Mouse (Mus musculus) midbrain, embryonic 11.5 days (tissue): ENCODE measurements around the gene Dusp1. TPM values are rescaled to one million over a fixed set of nuclear protein-coding genes. Genes with fewer than 3 reads are reported as not detected.

Experiments used
- ATAC-seq: fragments of 200-750 bp; cut with Nextera tagmentation; 2 replicates; pipeline ENCODE4 v1.8.0; 2017; ENCODE audit warnings: moderate TSS enrichment, moderate library complexity; ENCODE audit not compliant: low FRiP score
- DNase-seq: peaks from one replicate; pipeline ENCODE4 v3.0.0; 2015; ENCODE audit warnings: low spot score; ENCODE audit errors: missing footprints
- H3K27ac ChIP-seq: fragments of 300-500 bp; sonication (generic); 2 replicates; pipeline ENCODE4 v1.5.1; 2014; ENCODE audit warnings: low read depth, low read length
- H3K27me3 ChIP-seq: fragments of 300-500 bp; sonication (generic); 2 replicates; pipeline ENCODE4 v1.6.1; 2014; ENCODE audit warnings: mild to moderate bottlenecking, low read length, moderate library complexity, mixed read lengths; ENCODE audit not compliant: control insufficient read depth, insufficient read depth
- H3K36me3 ChIP-seq: fragments of 300-500 bp; sonication (generic); 2 replicates; pipeline ENCODE4 v1.6.1; 2014; ENCODE audit warnings: mild to moderate bottlenecking, low read length, moderate library complexity, mixed read lengths; ENCODE audit not compliant: control insufficient read depth, insufficient read depth
- H3K4me1 ChIP-seq: fragments of 300-500 bp; sonication (generic); 2 replicates; pipeline ENCODE4 v1.6.1; 2014; ENCODE audit warnings: low read length; ENCODE audit not compliant: control insufficient read depth, insufficient read depth
- H3K4me2 ChIP-seq: fragments of 300-500 bp; sonication (generic); 2 replicates; pipeline ENCODE4 v1.6.1; 2014; ENCODE audit warnings: mild to moderate bottlenecking, moderate library complexity
- H3K4me3 ChIP-seq: fragments of 300-500 bp; sonication (generic); 2 replicates; pipeline ENCODE4 v1.5.1; 2014; ENCODE audit warnings: low read depth, low read length
- H3K9ac ChIP-seq: fragments of 300-500 bp; sonication (generic); 2 replicates; pipeline ENCODE4 v1.6.1; 2014; ENCODE audit warnings: low read length
- H3K9me3 ChIP-seq: fragments of 300-500 bp; sonication (generic); 2 replicates; pipeline ENCODE4 v1.6.1; 2016; ENCODE audit warnings: low read length; ENCODE audit not compliant: control insufficient read depth
- WGBS: fragments of 180-500 bp; shearing (Covaris S2); extraction: QIAGEN DNeasy Blood & Tissue Kit; methylation state at CpG from one replicate; pipeline ENCODE4 v1.1.7; 2014; 5-methylcytosine and 5-hydroxymethylcytosine counted together
- polyA plus RNA-seq: library from polyadenylated mRNA; unstranded; fragments of >200 nt; fragmentation: Nextera tagmentation; extraction: Ambion mirVana; gene quantifications from 2 replicates; pipeline ENCODE4 v1.2.1, GENCODE M21; 2014

The Dusp1 gene
- polyA plus RNA-seq, 1 experiment from 2014 or later = 30.2 TPM

DNA sequence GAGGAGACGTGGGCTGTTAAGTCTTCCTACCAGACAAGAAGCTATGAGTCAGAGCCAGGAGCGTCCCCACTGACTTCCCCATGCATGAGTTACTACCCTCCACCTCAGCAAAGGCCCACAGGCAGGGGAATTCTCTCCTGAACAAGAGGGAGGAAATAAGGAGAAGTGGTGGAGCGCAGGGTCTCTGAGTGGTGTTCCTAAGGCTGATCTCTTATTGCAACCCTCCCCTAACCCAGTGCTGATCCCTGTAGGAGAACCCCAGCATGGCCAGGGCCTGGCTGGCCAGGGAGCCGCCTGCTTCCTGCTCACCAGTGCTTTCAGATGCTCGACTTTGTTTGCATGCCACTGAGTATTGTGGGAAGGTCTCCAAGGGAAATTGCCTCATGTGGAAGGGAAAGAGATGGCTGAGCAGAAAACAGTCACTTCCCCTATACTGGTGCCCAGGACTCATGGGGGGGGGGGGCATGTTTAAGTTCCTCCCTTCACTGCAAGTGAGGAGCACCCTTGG, 64.5 kb downstream of the Dusp1 start:
- no peak for ATAC-seq
- no peak overlapping the region for H3K9ac ChIP-seq
- H3K27ac ChIP-seq = no peak overlapping the region

GRCm38 (mm10) chr17:26494642-26495468, 67.1 kb downstream of the Dusp1 start:
- Histone ChIP-seq H3K36me3 (no peaks in the 10 kb centered on the region), H3K9me3 (peaks cover 8% of the 10 kb centered on the region; the same call in 1 of the 2 replicates), H3K27ac (no peak overlapping the region), H3K27me3 (no peaks in the 10 kb centered on the region), H3K4me2 (no peak overlapping the region), H3K4me1 (no peaks in the 10 kb centered on the region), H3K9ac (no peak overlapping the region), H3K4me3 (no peak overlapping the region)
- DNase-seq = no peak
- no peak for ATAC-seq
- WGBS = 83% methylated on average over 4 of the region's 4 CpGs

More for the DNA sequence above, 64.5 kb downstream of the Dusp1 start:
- Histone ChIP-seq H3K4me1 (peaks cover 4% of the 10 kb centered on the region), H3K4me3 (no peak overlapping the region), H3K4me2 (no peak overlapping the region), H3K9me3 (peaks cover 5% of the 10 kb centered on the region; the same call in 1 of the 2 replicates), H3K36me3 (no peaks in the 10 kb centered on the region), H3K27me3 (no peaks in the 10 kb centered on the region)
- 73% methylated on average over 5 of the region's 5 CpGs for WGBS
- DNase-seq = peak; percentile 41

- no peak overlapping the region for H3K4me2 ChIP-seq
- H3K36me3 ChIP-seq = no peaks in the 10 kb centered on the region
- no peak overlapping the region for H3K27ac ChIP-seq
- no peak for ATAC-seq
- no peak overlapping the region for H3K9ac ChIP-seq
- H3K4me3 ChIP-seq = no peak overlapping the region
- H3K27me3 ChIP-seq = no peaks in the 10 kb centered on the region
- H3K4me1 ChIP-seq = no peaks in the 10 kb centered on the region
- 88% methylated on average over 3 of the region's 3 CpGs for WGBS
- no peak for DNase-seq
- H3K9me3 ChIP-seq = peaks cover 8% of the 10 kb centered on the region; the same call in 1 of the 2 replicates
These were observed 69.7 kb downstream of the Dusp1 start for GRCm38 (mm10) chr17:26492246-26492645.

- Histone ChIP-seq H3K36me3 (no peaks in the 10 kb centered on the region), H3K27ac (no peak overlapping the region), H3K9ac (no peak overlapping the region), H3K4me2 (no peak overlapping the region), H3K9me3 (peaks cover 8% of the 10 kb centered on the region; the same call in 1 of the 2 replicates), H3K27me3 (no peaks in the 10 kb centered on the region), H3K4me1 (no peaks in the 10 kb centered on the region), H3K4me3 (no peak overlapping the region)
- no peak for DNase-seq
- no peak for ATAC-seq
- 80% methylated on average over 2 of the region's 2 CpGs for WGBS
These were observed 71.0 kb downstream of the Dusp1 start for GRCm38 (mm10) chr17:26490910-26491309.

DNA sequence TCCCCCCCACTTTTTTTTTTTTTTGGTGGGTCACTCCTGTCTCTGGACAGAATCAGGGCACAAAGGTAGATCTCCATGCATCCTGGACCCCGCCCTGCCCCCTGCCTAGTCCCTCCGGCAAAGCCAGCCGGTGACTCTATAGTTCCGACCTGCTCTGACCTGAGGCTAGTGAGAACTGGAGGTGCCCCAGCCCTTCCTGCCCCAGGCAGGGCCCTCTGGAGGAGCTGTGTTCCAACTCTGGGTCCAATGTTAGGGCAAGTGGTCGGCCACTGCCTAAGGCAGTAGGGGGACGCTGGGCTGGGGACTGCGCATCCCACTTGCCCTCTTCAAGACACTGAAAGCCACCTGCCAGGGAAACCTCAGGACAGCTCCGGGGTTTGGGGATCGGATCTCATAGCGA, 71.9 kb downstream of the Dusp1 start:
- H3K4me1 ChIP-seq = no peaks in the 10 kb centered on the region
- ATAC-seq (no peak), DNase-seq (no peak)
- no peak overlapping the region for H3K4me2 ChIP-seq
- 92% methylated on average over 10 of the region's 10 CpGs for WGBS
- H3K9ac ChIP-seq = no peak overlapping the region
- H3K36me3 ChIP-seq = no peaks in the 10 kb centered on the region
- H3K27ac ChIP-seq = no peak overlapping the region
- no peaks in the 10 kb centered on the region for H3K27me3 ChIP-seq
- no peak overlapping the region for H3K4me3 ChIP-seq
- peaks cover 8% of the 10 kb centered on the region; the same call in 1 of the 2 replicates for H3K9me3 ChIP-seq

DNA sequence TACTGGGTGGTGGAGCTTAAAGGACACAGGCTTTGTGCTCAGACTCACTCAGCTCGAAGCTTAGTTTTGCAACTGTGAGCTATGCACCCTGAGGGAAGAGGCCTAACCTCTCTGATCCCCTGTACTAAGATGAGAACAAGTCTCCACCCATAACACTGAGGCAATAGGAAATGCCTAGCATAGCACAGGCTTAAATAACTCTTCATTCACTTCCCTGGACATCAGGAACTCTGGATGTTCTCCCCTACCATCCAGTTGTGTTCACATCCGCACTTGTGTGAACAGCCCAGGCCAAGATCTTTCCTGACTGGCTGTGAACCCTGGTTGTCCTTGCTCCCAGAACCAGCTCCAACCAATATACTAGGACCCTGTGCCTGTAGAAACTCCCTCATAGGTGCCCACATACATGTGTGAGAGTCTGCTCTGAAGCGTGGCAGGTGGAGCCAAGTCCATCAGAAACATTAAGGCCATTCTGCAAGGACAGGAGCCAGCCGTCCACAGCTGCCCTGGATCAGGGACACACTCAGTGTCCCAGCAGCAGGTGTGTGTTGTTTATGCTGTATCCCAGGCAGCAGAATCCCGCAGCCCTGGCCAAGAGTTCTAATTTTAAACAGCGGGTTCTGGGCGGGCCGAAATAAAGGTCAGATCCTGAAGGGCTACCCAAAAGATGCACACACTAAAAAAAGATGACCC, 73.1 kb downstream of the Dusp1 start:
- no peak overlapping the region for H3K4me2 ChIP-seq
- no peaks in the 10 kb centered on the region for H3K36me3 ChIP-seq
- H3K9ac ChIP-seq = no peak overlapping the region
- DNase-seq (no peak), ATAC-seq (no peak)
- H3K9me3 ChIP-seq = peaks cover 8% of the 10 kb centered on the region; the same call in 1 of the 2 replicates
- H3K4me3 ChIP-seq = no peak overlapping the region
- H3K27me3 ChIP-seq = no peaks in the 10 kb centered on the region
- no peaks in the 10 kb centered on the region for H3K4me1 ChIP-seq
- no peak overlapping the region for H3K27ac ChIP-seq
- 85% methylated on average over 8 of the region's 8 CpGs for WGBS

- Histone ChIP-seq H3K4me2 (no peak overlapping the region), H3K27me3 (no peaks in the 10 kb centered on the region), H3K9ac (no peak overlapping the region), H3K4me1 (no peaks in the 10 kb centered on the region), H3K4me3 (no peak overlapping the region), H3K36me3 (no peaks in the 10 kb centered on the region), H3K9me3 (peaks cover 5% of the 10 kb centered on the region; the same call in 1 of the 2 replicates), H3K27ac (no peak overlapping the region)
- no peak for DNase-seq
- WGBS = 94% methylated on average over 4 of the region's 4 CpGs
- ATAC-seq = no peak
These were observed 74.0 kb downstream of the Dusp1 start for GRCm38 (mm10) chr17:26487917-26488316.

- 64% methylated on average over 5 of the region's 5 CpGs for WGBS
- no peaks in the 10 kb centered on the region for H3K36me3 ChIP-seq
- DNase-seq = no peak
These were observed 74.7 kb downstream of the Dusp1 start for GRCm38 (mm10) chr17:26487266-26487665.

More at GRCm38 (mm10) chr17:26487266-26487665, 74.7 kb downstream of the Dusp1 start:
- no peak overlapping the region for H3K4me3 ChIP-seq
- no peak overlapping the region for H3K27ac ChIP-seq
- H3K9ac ChIP-seq = no peak overlapping the region
- peaks cover under 1% of the 10 kb centered on the region; the same call in 1 of the 2 replicates for H3K9me3 ChIP-seq
- H3K4me2 ChIP-seq = no peak overlapping the region
- no peaks in the 10 kb centered on the region for H3K27me3 ChIP-seq
- ATAC-seq = no peak
- H3K4me1 ChIP-seq = no peaks in the 10 kb centered on the region
